Mouse (Mus musculus) heart, postnatal 0 days (tissue): Measurements from ENCODE around the gene Map3k20. TPM values are rescaled to one million over a fixed set of nuclear protein-coding genes. Genes with fewer than 3 reads are reported as not detected.

ENCODE experiments used
- ATAC-seq: fragments of 200-750 bp; cut with Nextera tagmentation; 2 replicates; pipeline ENCODE4 v1.8.0; 2017; ENCODE audit warnings: low read depth, moderate number of reproducible peaks, moderate library complexity; ENCODE audit not compliant: insufficient read depth
- DNase-seq: peaks from one replicate; pipeline ENCODE4 v3.0.0-alpha.2; 2016; ENCODE audit warnings: low spot score
- H3K27ac ChIP-seq: fragments of 300-500 bp; sonication (generic); 2 replicates; pipeline ENCODE4 v1.5.1; 2014; ENCODE audit warnings: low read depth, mild to moderate bottlenecking
- H3K27me3 ChIP-seq: fragments of 300-500 bp; sonication (generic); 2 replicates; pipeline ENCODE4 v1.6.1; 2014; ENCODE audit warnings: low read length, mixed read lengths; ENCODE audit not compliant: control insufficient read depth, insufficient read depth
- H3K36me3 ChIP-seq: fragments of 300-500 bp; sonication (generic); replicated peaks from 2 replicates; pipeline ENCODE4 v1.6.1; 2014; ENCODE audit warnings: low read length, mixed read lengths; ENCODE audit not compliant: control insufficient read depth, insufficient read depth
- H3K4me1 ChIP-seq: fragments of 300-500 bp; sonication (generic); 2 replicates; pipeline ENCODE4 v1.6.1; 2014; ENCODE audit warnings: antibody characterized with exemption; ENCODE audit not compliant: control insufficient read depth, insufficient read depth
- H3K4me2 ChIP-seq: fragments of 300-500 bp; sonication (generic); 2 replicates; pipeline ENCODE4 v1.6.1; 2014; ENCODE audit warnings: low read depth, mild to moderate bottlenecking, low read length, moderate library complexity
- H3K4me3 ChIP-seq: fragments of 300-500 bp; sonication (generic); 2 replicates; pipeline ENCODE4 v1.5.1; 2014; ENCODE audit warnings: low read depth, low read length
- H3K9ac ChIP-seq: fragments of 300-500 bp; sonication (generic); replicated peaks from 2 replicates; pipeline ENCODE4 v1.6.1; 2014; ENCODE audit warnings: low read depth, low read length, mixed read lengths
- H3K9me3 ChIP-seq: fragments of 300-500 bp; sonication (generic); replicated peaks from 2 replicates; pipeline ENCODE4 v1.6.1; 2016; ENCODE audit warnings: low read length; ENCODE audit not compliant: control insufficient read depth
- CTCF ChIP-seq: IDR thresholded peaks from 2 replicates; pipeline ENCODE4 v1.5.1; 2016; ENCODE audit warnings: antibody characterized with exemption, control low read depth, low read depth
- EP300 ChIP-seq: IDR thresholded peaks from 2 replicates; pipeline ENCODE4 v1.6.1; 2016; ENCODE audit warnings: antibody characterized with exemption, low read depth
- WGBS: fragments of 180-500 bp; shearing (Covaris S2); extraction: QIAGEN DNeasy Blood & Tissue Kit; methylation state at CpG from one replicate; pipeline ENCODE4 v1.1.7; 2014; 5-methylcytosine and 5-hydroxymethylcytosine counted together
- polyA plus RNA-seq: library from polyadenylated mRNA; unstranded; fragments of >200 nt; fragmentation: Nextera tagmentation; extraction: Ambion mirVana; gene quantifications from 2 replicates; pipeline ENCODE4 v1.2.1, GENCODE M21; 2015
- total RNA-seq: library from RNA; depleted of rRNA; stranded (reverse); fragments of >200 nt; gene quantifications from 2 replicates; pipeline ENCODE4 v1.2.3, GENCODE M21; 2014; ENCODE audit warnings: low replicate concordance

Gene Map3k20
- total and polyA plus RNA-seq, 2 experiments from 2014 or later, result 26.1 to 95.0 TPM

DNA sequence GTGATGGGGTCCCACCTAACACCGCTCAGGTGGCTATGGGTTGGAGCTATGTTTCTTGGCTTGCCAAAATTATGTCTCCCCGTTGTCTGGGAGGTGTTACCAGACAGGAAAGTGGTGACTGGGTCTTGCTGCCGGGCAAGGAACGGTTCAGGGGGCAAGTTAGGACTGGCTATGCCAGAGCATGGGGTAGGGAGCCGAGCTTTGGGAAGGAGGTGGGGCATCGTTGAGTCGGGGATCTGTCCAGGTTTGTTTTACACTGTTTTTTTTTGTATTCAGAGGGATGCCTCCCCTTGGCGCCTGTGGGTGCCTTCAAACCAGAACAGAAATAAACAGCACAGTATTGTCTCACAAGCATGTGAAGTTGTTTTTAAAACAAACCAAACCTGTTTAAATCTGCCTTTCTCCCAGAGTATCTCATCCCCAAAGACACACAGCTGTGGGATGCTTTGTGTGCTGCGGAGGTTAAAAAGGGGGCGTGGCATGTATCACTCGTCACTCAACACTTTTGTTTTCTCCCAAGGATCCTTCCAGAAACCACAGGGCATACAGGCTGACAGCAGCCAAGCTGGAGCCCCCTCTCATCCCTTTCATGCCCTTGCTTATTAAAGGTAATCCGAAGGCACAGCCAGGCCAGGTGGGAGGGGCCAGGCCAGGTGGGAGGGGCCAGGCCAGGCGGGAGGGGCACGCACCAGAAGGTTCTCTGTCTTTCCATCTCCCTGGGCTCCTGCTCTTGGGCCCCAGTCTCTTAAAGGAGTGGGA is 43.5 kb upstream of the Map3k20 start:
- H3K9me3 ChIP-seq, result no peaks in the 10 kb centered on the region
- no peak overlapping the region; the same call in 1 of the 2 replicates for H3K9ac ChIP-seq
- TF ChIP-seq EP300 (no peak), CTCF (no peak)
- H3K4me1 ChIP-seq, result peaks cover 31% of the 10 kb centered on the region
- 43% methylated on average over 14 of the region's 14 CpGs for WGBS
- no peaks in the 10 kb centered on the region for H3K27me3 ChIP-seq
- no peak overlapping the region for H3K4me3 ChIP-seq
- H3K27ac ChIP-seq, result peak overlapping the region; percentile 89
- ATAC-seq (0 out of 2 replicates have a peak, but pooled peaks have one; percentile 12), DNase-seq (no peak)
- no peaks in the 10 kb centered on the region for H3K36me3 ChIP-seq
- no peak overlapping the region for H3K4me2 ChIP-seq

GRCm38 (mm10) chr2:72242910-72243675 is 42.3 kb upstream of the Map3k20 start:
- H3K4me3 ChIP-seq, result no peak overlapping the region
- ATAC-seq, result peak; percentile 78
- peak overlapping the region; percentile 89 for H3K27ac ChIP-seq
- H3K4me1 ChIP-seq, result peaks cover 31% of the 10 kb centered on the region
- no peaks in the 10 kb centered on the region for H3K27me3 ChIP-seq
- no peak overlapping the region for H3K9ac ChIP-seq
- H3K9me3 ChIP-seq, result no peaks in the 10 kb centered on the region
- H3K4me2 ChIP-seq, result peak overlapping the region; percentile 28
- DNase-seq, result peak; percentile 76
- WGBS, result 34% methylated on average over 12 of the region's 12 CpGs
- no peak for TF ChIP-seq EP300
- TF ChIP-seq CTCF, result no peak
- H3K36me3 ChIP-seq, result no peaks in the 10 kb centered on the region

- Histone ChIP-seq H3K27me3 (no peaks in the 10 kb centered on the region), H3K4me1 (peaks cover 31% of the 10 kb centered on the region), H3K4me2 (no peak overlapping the region), H3K36me3 (no peaks in the 10 kb centered on the region), H3K9me3 (no peaks in the 10 kb centered on the region), H3K4me3 (no peak overlapping the region), H3K27ac (peak overlapping the region; percentile 11; the same call in 1 of the 2 replicates), H3K9ac (no peak overlapping the region)
- TF ChIP-seq EP300 (no peak), CTCF (no peak)
- WGBS, result 59% methylated on average over 4 of the region's 4 CpGs
- ATAC-seq, result no peak
- DNase-seq, result no peak
These were observed 39.8 kb upstream of the Map3k20 start for GRCm38 (mm10) chr2:72245631-72246030.

DNA sequence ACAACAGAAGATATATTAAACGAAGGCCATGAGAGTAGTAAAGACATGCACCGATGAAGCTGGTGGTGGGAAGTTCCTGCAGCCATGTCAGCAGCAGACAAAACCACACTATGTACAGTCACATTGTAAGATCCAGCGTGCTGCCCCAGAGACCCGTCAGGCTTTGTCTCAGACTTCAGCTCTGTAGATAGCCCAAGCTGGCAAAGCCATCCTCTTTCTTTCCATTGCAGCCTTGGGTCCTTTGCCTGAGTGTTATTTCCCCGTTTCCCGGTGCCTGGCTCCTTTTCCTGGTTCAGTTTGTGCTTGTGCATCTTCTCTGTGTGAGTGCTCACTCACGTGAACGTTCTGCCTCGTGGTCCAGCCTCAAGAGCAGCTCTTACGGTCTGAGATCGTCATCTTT is 39.1 kb upstream of the Map3k20 start:
- Histone ChIP-seq H3K36me3 (no peaks in the 10 kb centered on the region), H3K4me2 (no peak overlapping the region), H3K9ac (no peak overlapping the region; the same call in 1 of the 2 replicates), H3K27ac (no peak overlapping the region), H3K4me1 (peaks cover 31% of the 10 kb centered on the region), H3K27me3 (no peaks in the 10 kb centered on the region), H3K9me3 (no peaks in the 10 kb centered on the region), H3K4me3 (no peak overlapping the region)
- no peak for ATAC-seq
- WGBS, result 81% methylated on average over 11 of the region's 11 CpGs
- no peak for TF ChIP-seq EP300
- no peak for TF ChIP-seq CTCF
- DNase-seq, result no peak

GRCm38 (mm10) chr2:72247819-72248218 is 37.6 kb upstream of the Map3k20 start:
- Histone ChIP-seq H3K36me3 (no peaks in the 10 kb centered on the region), H3K4me1 (peaks cover 28% of the 10 kb centered on the region), H3K27me3 (no peaks in the 10 kb centered on the region), H3K9ac (no peak overlapping the region), H3K9me3 (no peaks in the 10 kb centered on the region), H3K4me3 (no peak overlapping the region), H3K4me2 (no peak overlapping the region), H3K27ac (no peak overlapping the region)
- no peak for ATAC-seq
- 91% methylated on average over 6 of the region's 6 CpGs for WGBS
- TF ChIP-seq CTCF (no peak), EP300 (no peak)
- DNase-seq, result no peak
